Mouse (Mus musculus): ENCODE data around the gene Gse1.

Gse1 gene

GRCm38 (mm10) chr8:120298601-120299532 lies 70.6 kb downstream of the Gse1 start:
- DNase-seq (ENCODE audit: low read depth, low spot score) = no peak

- DNase-seq (ENCODE audit: low read depth, low spot score) = no peak
These were observed 72.4 kb downstream of the Gse1 start for GRCm38 (mm10) chr8:120300601-120301141.

GRCm38 (mm10) chr8:120302941-120303675 lies 74.9 kb downstream of the Gse1 start:
- no peak for DNase-seq (ENCODE audit: low read depth, low spot score)

GRCm38 (mm10) chr8:120304097-120304496 lies 75.8 kb downstream of the Gse1 start:
- no peak for DNase-seq (ENCODE audit: low read depth, low spot score)

- no peak for DNase-seq (ENCODE audit: low read depth, low spot score)
These were observed 77.6 kb downstream of the Gse1 start for GRCm38 (mm10) chr8:120305800-120306385.

- no peak for DNase-seq (ENCODE audit: low read depth, low spot score)
These were observed 78.8 kb downstream of the Gse1 start for GRCm38 (mm10) chr8:120307103-120307502.

- DNase-seq (ENCODE audit: low read depth, low spot score) = no peak
These were observed 79.3 kb downstream of the Gse1 start for GRCm38 (mm10) chr8:120307528-120307927.

GRCm38 (mm10) chr8:120308131-120308530 lies 79.9 kb downstream of the Gse1 start:
- DNase-seq (ENCODE audit: low read depth, low spot score) = no peak

- no peak for DNase-seq (ENCODE audit: low read depth, low spot score)
These were observed 80.3 kb downstream of the Gse1 start for GRCm38 (mm10) chr8:120308553-120308952.

- DNase-seq (ENCODE audit: low read depth, low spot score) = no peak
These were observed 81.1 kb downstream of the Gse1 start for GRCm38 (mm10) chr8:120309326-120309725.

- DNase-seq (ENCODE audit: low read depth, low spot score) = no peak
These were observed 81.8 kb downstream of the Gse1 start for GRCm38 (mm10) chr8:120310063-120310462.

- no peak for DNase-seq (ENCODE audit: low read depth, low spot score)
These were observed 84.2 kb downstream of the Gse1 start for GRCm38 (mm10) chr8:120312452-120312851.

GRCm38 (mm10) chr8:120313674-120314073 lies 85.4 kb downstream of the Gse1 start:
- DNase-seq (ENCODE audit: low read depth, low spot score) = no peak

- DNase-seq (ENCODE audit: low read depth, low spot score) = no peak
These were observed 86.7 kb downstream of the Gse1 start for GRCm38 (mm10) chr8:120314932-120315331.

- DNase-seq (ENCODE audit: low read depth, low spot score) = no peak
These were observed 87.4 kb downstream of the Gse1 start for GRCm38 (mm10) chr8:120315644-120316043.

GRCm38 (mm10) chr8:120316707-120317106 lies 88.5 kb downstream of the Gse1 start:
- no peak for DNase-seq (ENCODE audit: low read depth, low spot score)

GRCm38 (mm10) chr8:120317118-120317824 lies 89.0 kb downstream of the Gse1 start:
- DNase-seq (ENCODE audit: low read depth, low spot score) = no peak

- DNase-seq (ENCODE audit: low read depth, low spot score) = no peak
These were observed 90.3 kb downstream of the Gse1 start for GRCm38 (mm10) chr8:120318476-120318991.

- DNase-seq (ENCODE audit: low read depth, low spot score) = no peak
These were observed 91.2 kb downstream of the Gse1 start for GRCm38 (mm10) chr8:120319449-120319848.

- no peak for DNase-seq (ENCODE audit: low read depth, low spot score)
These were observed 91.9 kb downstream of the Gse1 start for GRCm38 (mm10) chr8:120320146-120320545.

GRCm38 (mm10) chr8:120321724-120322123 lies 93.5 kb downstream of the Gse1 start:
- no peak for DNase-seq (ENCODE audit: low read depth, low spot score)

All from brain, embryonic 18.5 days (tissue).